Mouse (Mus musculus): ENCODE results near the gene Mterf2. TPM values are rescaled to one million over a fixed set of nuclear protein-coding genes. Genes with fewer than 3 reads are reported as not detected.
A peak's percentile ranks its signal among the peaks of the same experiment; 100 is the strongest.

Mterf2 gene
- polyA plus RNA-seq, 1 experiment from 2014 or later: not detected

- Histone ChIP-seq H3K27ac (no peak overlapping the region), H3K79me2 (ENCODE audit: inconsistent target) (no peaks in the 10 kb centered on the region), H3K36me3 (ENCODE audit: inconsistent target) (no peaks in the 10 kb centered on the region), H3K4me3 (ENCODE audit: inconsistent target) (peak overlapping the region; percentile 50)
- WGBS (ENCODE audit: missing documents): 7% methylated on average over 31 of the region's 34 CpGs
Observed at GRCm38 (mm10) chr10:85103085-85103885, 24.5 kb downstream of the Mterf2 start.

DNA sequence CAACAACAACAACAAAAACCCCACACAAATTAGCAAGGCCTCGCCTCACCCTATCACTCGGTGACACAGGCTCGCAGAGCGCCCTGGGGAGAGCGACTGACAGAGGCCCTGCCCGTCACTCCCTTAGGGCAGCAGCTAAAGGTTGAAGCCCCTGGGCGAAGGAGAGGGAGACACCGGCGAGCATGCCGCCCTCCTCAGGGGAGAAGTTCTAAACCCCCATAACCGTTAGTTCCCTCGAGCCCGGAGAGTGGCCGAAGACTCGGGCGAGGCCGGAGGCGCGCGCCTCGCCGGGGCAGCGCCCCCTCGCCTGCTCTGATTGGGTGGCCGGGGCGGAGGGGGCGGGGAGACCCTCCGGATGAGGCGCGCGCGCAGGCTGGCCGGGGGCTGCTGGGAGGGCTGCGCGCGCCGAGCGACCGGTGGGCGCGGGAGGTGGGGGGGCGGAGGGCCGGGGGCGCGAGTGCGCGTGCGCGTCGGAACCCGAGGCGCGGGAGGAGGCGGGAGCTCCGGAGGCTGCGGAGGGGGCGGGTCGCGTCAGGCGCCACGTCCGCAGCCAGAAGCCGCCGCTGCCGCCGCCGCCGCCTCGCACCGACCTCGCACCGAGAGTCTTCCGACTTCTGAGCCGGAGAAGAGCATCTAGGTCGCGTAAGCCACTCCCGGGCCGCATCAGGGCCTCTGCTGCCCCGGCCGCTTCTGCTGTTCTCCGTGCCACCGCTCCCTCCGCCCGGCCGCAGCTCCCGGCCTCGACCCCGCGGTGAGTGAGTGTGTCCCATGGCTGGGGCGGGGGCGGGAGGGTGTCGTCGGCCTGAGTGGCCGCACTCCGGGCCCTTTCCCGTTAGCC, 25.4 kb downstream of the Mterf2 start, which contains the start of the genes Fhl4 and Tmem263:
TSS of gene Fhl4 (minus strand) at position 249 of the 838 bp plus-strand sequence.
TSS of gene Tmem263 (plus strand) at position 381 of the 838 bp plus-strand sequence.
- H3K4me3 ChIP-seq (ENCODE audit: inconsistent target): peak within 1 kb of the TSS; percentile 55
- WGBS (ENCODE audit: missing documents): under 1% methylated on average over 51 of the region's 96 CpGs
- peak within 1 kb of the TSS; percentile 51 for H3K27ac ChIP-seq
- no peaks in the 10 kb centered on the region for H3K79me2 ChIP-seq (ENCODE audit: inconsistent target)
- no peaks in the 10 kb centered on the region for H3K36me3 ChIP-seq (ENCODE audit: inconsistent target)

GRCm38 (mm10) chr10:85101841-85102240, 26.0 kb downstream of the Mterf2 start:
- no peaks in the 10 kb centered on the region for H3K36me3 ChIP-seq (ENCODE audit: inconsistent target)
- peak overlapping the region; percentile 55 for H3K4me3 ChIP-seq (ENCODE audit: inconsistent target)
- no peaks in the 10 kb centered on the region for H3K79me2 ChIP-seq (ENCODE audit: inconsistent target)
- H3K27ac ChIP-seq: peak overlapping the region; percentile 51
- 19% methylated on average over 9 of the region's 10 CpGs for WGBS (ENCODE audit: missing documents)

DNA sequence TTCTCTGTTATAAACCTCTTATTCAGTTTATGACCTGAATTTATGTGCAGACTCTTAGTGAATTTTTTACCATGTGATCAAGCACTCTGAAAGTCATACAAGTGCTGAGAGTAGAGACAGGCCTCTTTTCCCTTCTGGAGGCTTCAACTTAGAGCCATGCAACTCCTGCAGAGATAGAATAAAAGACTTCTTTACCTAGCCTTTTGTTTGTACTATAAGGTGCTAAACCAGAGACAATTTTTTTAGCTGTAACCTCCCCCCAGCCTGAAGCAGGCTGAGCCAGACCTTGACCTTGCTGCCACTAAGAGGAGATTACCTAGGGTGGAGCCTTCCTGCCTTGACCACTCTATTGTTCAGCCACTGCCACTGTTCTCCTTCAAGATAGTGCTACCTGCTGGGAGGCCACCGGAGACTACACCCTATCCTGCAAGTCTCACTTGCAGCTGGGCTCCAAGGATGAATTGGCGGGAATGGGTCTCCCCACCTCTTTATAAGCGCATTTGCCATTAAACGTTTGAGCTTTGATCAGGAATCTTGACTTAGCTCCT, 56.1 kb downstream of the Mterf2 start:
- 79% methylated on average over 4 of the region's 4 CpGs for WGBS (ENCODE audit: missing documents)
- no peak overlapping the region for H3K4me3 ChIP-seq (ENCODE audit: inconsistent target)
- no peaks in the 10 kb centered on the region for H3K79me2 ChIP-seq (ENCODE audit: inconsistent target)
- no peaks in the 10 kb centered on the region for H3K36me3 ChIP-seq (ENCODE audit: inconsistent target)
- H3K27ac ChIP-seq: no peak overlapping the region

Other genes starting within 250 kb of the Mterf2 start
- 6.9 to 8.5 TPM (median 7.7 TPM) in 3 replicates for gene Ric8b, start 210.4 kb downstream of the Mterf2 start, polyA plus RNA-seq (2018)
- gene Fhl4, start 25.5 kb downstream of the Mterf2 start, polyA plus RNA-seq (2018): 0.10 to 0.14 TPM in 2 of 3 replicates, not detected in the other
- 2.7 to 4.4 TPM (median 4.3 TPM) in 3 replicates for gene Tmem263, start 25.4 kb downstream of the Mterf2 start, polyA plus RNA-seq (2018)
- 3.4 to 5.7 TPM (median 3.9 TPM) in 3 replicates for gene Cry1, start 57.0 kb upstream of the Mterf2 start, polyA plus RNA-seq (2018)

All from macrophage (primary cell).